Mouse (Mus musculus): ENCODE measurements around the gene Nudt9. TPM values are rescaled to one million over a fixed set of nuclear protein-coding genes. Genes with fewer than 3 reads are reported as not detected.
"Not testable (repeated sequence)": the region's sequence is repeated elsewhere in the genome, so short reads cannot be mapped to it uniquely, and the experiment has no call there.

Nudt9 gene
- 62.6 and 65.2 TPM in 2 replicates for total RNA-seq (2017)

DNA sequence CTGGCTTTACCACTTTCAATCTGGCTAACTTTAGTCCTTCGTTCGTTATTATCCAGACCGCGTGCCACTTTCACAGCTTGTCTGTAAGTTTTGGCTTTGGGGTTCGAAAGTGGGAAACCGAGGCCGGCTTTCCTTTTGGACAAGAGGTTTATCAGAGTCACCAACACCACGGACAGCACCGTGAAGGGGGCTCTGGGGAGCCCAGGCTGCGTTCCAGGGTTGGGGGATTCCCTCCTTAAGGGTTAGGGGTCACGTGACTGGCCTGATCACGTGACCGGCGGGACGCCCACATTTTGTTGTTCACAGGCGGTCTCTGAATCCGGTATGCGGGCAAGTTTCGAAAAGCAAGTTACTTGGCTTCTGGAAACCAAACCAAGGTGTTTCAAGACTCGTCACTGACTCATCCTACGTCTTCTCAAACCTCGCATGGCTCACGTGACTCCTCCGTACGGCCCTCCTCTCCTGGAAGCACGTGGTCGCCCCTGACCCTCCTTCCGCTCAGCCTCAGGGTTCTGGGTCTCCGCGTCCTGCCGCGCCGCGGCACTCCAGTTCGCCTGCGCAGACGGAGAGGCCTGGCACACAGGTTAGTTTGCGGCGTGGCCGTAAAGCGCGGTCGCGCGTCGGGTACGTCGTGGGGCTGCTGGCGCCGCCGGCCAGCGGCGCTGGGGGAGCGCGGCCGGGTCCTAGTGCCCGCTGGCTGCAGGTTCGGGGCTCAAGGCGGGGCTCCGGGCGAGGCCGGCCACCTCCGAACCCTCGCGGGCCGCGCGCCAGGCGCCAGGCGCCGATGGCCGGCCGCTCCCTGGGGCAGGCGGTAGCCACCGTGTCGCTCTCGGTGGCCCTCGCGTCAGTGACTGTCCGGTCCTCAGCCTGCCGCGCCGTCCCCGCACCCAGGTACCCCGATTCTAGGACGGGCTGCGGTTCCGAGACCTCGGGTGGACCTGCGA is at the start of gene Nudt9:
Nudt9 (plus strand) TSS at position 51 of the 944 bp plus-strand sequence.
- ATAC-seq (replicated peaks; ENCODE audit: low read depth, poor library complexity, severe bottlenecking), result peak; percentile 94

- ATAC-seq (replicated peaks; ENCODE audit: low read depth, poor library complexity, severe bottlenecking), result no peak
Observed at GRCm38 (mm10) chr5:103998739-103999138, 47.4 kb upstream of the Nudt9 start.

DNA sequence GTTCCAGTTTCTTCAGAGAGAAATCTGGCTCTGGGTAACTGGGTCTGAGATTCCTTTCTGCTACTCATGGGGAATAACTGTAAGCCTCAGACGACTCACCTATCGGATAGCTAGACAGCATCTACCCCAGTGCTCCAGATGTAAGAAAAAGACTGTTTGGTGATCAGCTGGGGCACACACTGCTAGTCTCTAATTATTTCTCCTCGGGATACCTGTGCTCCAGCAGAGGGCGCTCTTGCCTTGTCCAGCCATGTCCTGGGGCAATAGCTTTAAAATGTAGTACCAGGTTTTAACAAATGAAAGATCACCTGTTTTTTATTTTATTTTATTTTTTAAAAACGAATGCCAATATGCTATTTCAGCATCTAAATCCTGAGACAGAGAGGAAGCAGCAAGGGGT is 46.4 kb upstream of the Nudt9 start:
- ATAC-seq (replicated peaks; ENCODE audit: low read depth, poor library complexity, severe bottlenecking), result peak; percentile 88

DNA sequence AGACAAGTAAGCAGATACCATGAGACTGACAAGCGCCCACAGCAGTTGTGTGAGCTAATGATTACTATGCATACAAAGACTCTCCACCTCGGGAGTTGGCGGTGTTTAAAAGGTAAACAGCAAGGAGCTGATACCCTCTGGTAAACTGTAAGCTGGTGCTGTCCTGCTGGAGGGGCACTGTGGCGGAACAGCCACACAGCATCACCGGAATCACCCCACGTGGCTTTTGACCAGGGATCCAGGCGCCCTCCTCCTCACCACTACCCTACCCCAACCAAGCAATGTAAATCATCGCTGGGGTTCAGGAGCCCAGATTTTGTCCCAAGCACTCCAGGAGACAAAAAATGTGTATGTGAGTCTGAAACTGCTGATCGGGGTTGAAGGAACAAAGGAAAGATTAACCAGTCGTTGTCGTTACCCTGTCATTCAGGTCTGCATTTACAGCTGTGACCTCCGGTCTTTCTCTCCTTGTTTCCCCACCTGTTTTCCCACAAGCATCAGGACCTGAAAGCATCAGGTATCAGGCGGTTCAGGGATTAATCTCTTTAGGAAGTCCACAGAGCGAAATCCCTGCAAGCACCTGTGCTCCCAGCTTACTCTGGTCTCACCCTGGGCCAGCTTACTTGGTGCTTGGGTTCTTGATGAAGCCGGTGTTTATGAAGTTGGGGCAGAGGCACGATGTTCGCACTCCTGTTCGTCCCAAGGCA is 43.4 kb upstream of the Nudt9 start:
- no peak for ATAC-seq (replicated peaks; ENCODE audit: low read depth, poor library complexity, severe bottlenecking)

GRCm38 (mm10) chr5:104003256-104003931 is 42.7 kb upstream of the Nudt9 start:
- no peak for ATAC-seq (replicated peaks; ENCODE audit: low read depth, poor library complexity, severe bottlenecking)

DNA sequence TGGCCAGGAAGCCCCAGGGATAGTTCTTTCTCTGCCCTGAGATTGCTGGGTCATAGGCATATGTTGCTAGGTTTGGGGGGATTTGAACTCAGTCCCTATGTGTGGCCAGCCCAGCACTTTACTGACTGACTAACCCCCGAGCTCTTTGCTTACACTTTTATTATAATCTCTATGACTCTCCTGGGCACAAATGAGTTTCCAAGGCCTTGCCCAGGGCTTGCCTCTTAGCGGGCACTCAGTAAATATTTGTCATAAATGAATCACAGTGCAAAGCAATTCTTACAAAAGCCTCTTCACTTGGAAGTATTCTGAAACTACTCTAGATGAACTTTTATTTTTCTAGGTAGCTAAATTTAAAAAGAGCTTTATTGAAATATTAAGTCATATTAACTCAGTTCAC is 42.2 kb upstream of the Nudt9 start:
- ATAC-seq (replicated peaks; ENCODE audit: low read depth, poor library complexity, severe bottlenecking), result no peak

DNA sequence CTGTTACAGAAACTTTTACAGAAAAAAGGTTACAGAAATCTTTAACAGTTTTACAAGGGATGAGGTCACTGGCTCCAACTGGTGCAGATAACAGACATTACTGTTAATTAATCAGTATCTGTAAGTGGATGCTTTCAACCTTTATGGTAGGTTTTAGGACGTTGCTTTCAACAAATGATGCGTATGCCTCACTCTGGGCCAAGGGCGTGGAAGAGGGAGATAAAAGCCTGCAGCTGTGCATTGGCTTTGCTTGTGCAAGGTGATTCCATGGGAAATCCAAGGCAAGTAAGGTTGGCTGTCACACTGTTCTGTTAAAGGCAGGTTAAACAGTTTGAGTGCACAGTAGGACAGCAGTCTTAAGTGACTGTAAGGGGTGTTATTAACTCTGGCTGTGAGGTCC is 39.3 kb upstream of the Nudt9 start:
- ATAC-seq (replicated peaks; ENCODE audit: low read depth, poor library complexity, severe bottlenecking), result peak; percentile 36; the same call in 1 of the 2 replicates

- ATAC-seq (replicated peaks; ENCODE audit: low read depth, poor library complexity, severe bottlenecking), result no peak
Observed at GRCm38 (mm10) chr5:104007801-104008200, 38.3 kb upstream of the Nudt9 start.

GRCm38 (mm10) chr5:104009421-104009820 is 36.7 kb upstream of the Nudt9 start:
- no peak for ATAC-seq (replicated peaks; ENCODE audit: low read depth, poor library complexity, severe bottlenecking)

DNA sequence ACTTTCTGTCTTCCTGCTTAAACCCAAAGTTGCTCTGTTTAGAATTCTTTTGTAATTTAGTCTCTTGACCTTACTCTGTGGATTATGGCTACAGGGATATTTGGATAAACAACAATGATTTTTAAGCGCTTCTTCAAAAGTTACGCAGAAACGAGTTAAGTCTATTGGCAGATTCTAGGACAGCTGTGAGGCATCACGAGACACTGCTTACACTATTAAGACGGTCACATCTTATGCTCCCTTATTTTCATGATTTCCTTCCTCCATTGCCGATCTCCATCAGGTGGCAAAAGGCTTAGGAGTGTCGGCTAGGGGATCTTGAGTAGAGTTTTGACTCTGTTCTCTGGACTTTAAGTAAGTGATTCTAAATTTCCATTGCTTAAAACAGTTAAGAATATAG is 35.8 kb upstream of the Nudt9 start:
- ATAC-seq (replicated peaks; ENCODE audit: low read depth, poor library complexity, severe bottlenecking), result no peak

GRCm38 (mm10) chr5:104011419-104011818 is 34.7 kb upstream of the Nudt9 start:
- ATAC-seq (replicated peaks; ENCODE audit: low read depth, poor library complexity, severe bottlenecking), result no peak

DNA sequence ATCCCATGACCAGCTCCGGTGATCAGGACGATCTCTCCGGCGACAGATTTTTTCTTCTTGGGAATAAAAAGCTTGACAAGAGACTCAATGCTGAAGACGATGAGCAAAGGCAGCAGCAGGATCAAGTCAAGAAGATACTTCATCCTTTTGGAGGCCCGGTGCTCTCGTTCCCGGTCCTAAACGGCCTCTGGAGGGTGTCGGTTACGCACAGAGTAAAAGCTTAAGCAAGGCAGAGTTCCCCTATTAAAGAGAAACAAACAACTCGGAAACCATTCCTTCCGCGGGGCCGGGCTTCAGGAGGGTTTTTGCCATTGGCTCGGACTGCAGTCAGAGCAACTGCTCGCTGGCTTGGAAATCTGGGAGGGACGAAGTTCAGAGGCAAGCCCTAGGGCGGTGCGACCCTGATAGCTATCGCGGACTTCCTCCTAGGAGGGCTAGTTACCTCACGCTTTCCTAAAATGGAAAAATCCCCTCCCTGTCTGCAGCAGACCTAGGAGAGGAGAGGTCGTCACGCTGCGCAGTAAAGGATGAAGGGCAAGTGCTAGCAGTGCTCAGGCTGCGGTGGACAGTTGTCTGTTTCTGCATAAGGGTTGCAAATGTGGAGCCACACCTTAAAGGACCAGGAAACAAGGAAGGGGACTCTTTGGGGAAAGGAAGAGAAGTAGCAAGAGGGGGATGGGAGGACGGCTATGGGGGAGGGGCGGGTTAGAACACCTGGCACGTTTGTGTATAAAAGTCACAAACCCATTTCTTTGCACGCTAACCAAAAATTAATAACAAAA is 24.3 kb upstream of the Nudt9 start, which contains the start of gene Hsd17b11:
Hsd17b11 (minus strand) TSS at position 323 of the 782 bp plus-strand sequence.
- ATAC-seq (replicated peaks; ENCODE audit: low read depth, poor library complexity, severe bottlenecking), result peak; percentile 86

GRCm38 (mm10) chr5:104022558-104022957 is 23.5 kb upstream of the Nudt9 start:
- no peak for ATAC-seq (replicated peaks; ENCODE audit: low read depth, poor library complexity, severe bottlenecking)

DNA sequence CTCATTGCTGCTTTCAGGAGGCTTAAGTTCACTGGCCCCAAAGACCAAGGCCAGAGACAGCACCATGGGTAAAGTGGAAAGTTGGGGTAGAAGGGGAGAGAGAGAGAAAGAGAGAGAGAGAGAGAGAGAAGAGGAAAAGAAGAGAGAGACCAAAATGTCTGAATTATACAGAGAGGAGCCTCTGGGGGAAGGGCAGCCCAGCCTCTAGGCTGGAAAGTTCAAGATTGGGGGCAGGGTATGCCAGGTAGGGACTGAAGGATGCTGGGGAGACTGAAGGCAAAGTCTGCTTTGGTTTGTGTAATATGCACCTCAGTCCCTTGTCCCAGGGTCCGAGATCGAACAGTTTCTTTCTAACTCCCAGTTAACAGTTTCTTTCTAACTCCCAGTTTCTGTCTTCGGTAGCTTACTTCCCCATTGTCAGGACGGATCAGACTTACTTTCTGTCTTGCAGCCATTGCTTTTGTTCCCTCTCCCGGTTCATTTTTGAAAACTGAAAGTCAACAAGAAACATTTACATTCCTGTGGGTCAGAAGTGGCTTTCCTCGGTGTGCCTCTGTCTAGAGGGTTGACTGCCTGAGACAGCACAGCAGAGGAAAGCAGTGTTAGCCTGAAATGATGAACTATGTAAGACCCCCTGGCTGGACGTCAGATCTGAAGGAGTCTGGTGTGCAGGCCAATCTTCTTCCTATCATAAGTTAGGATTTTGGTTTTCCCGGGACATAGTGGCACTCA is 22.7 kb upstream of the Nudt9 start:
- no peak for ATAC-seq (replicated peaks; ENCODE audit: low read depth, poor library complexity, severe bottlenecking)

GRCm38 (mm10) chr5:104024193-104024592 is 21.9 kb upstream of the Nudt9 start:
- not testable (repeated sequence) for ATAC-seq (replicated peaks; ENCODE audit: low read depth, poor library complexity, severe bottlenecking)

- no peak for ATAC-seq (replicated peaks; ENCODE audit: low read depth, poor library complexity, severe bottlenecking)
Observed at GRCm38 (mm10) chr5:104024762-104025161, 21.3 kb upstream of the Nudt9 start.

GRCm38 (mm10) chr5:104025245-104025854 is 20.8 kb upstream of the Nudt9 start:
- no peak for ATAC-seq (replicated peaks; ENCODE audit: low read depth, poor library complexity, severe bottlenecking)

DNA sequence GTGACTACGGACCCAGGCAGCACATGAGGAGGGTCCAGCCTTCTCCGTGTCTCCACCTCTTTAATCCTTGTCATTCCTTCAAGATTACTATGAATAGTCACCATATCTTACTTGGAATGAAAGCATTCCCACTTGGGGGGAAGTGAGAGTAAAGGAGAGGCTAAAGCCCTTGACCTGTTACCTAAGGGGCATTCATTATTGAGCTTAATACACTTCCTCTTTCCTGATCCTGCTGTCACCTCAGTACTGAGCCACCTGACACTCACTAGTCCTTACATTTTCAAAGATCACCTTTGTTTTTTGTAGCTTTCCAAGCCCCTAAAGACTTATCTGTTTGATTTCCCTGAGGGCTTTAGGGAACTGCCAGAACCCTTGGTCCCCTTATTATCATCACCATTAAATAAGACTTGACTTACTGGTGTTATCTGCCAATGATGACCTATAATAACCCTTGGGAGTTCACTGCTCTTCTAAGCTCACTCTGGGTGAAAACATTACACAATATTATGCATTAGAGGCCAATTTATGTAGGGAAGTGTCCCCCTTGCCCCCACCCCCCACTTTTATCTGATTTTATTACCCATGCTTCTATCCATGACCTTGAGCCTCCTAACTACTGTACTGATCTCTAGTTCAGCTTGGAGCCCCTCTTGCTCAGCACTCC is 13.5 kb upstream of the Nudt9 start:
- peak; percentile 66; the same call in 1 of the 2 replicates for ATAC-seq (replicated peaks; ENCODE audit: low read depth, poor library complexity, severe bottlenecking)

Measured in common myeloid progenitor, adult 5-6 weeks (primary cell).